Mouse (Mus musculus) testis, postnatal 14 days (tissue): ENCODE measurements at regions not wholly inside any gene's neighbourhood (a gene's known extent, or its start where the extent isn't known, plus 50 kb on each side); places are given as distances from the start of the nearest gene placed in this dataset.

Experiments
- DNase-seq: peaks from one replicate; pipeline ENCODE4 v3.0.0; 2021; ENCODE audit warnings: low spot score

- DNase-seq, result no peak
These were observed 326.2 kb upstream of the Tnp1 start for GRCm38 (mm10) chr1:73341911-73342310.

GRCm38 (mm10) chr1:73337401-73337800, 321.7 kb upstream of the Tnp1 start:
- DNase-seq, result no peak

GRCm38 (mm10) chr1:73309556-73309955, 293.8 kb upstream of the Tnp1 start:
- no peak for DNase-seq

GRCm38 (mm10) chr1:73308420-73308819, 292.7 kb upstream of the Tnp1 start:
- no peak for DNase-seq

- DNase-seq, result no peak
These were observed 291.5 kb upstream of the Tnp1 start for GRCm38 (mm10) chr1:73307194-73307593.

GRCm38 (mm10) chr1:73299978-73300688, 284.4 kb upstream of the Tnp1 start:
- no peak for DNase-seq

- DNase-seq, result no peak
These were observed 269.6 kb upstream of the Tnp1 start for GRCm38 (mm10) chr1:73285342-73285741.

GRCm38 (mm10) chr1:73274480-73274879, 258.8 kb upstream of the Tnp1 start:
- DNase-seq, result no peak

- DNase-seq, result no peak
These were observed 255.2 kb upstream of the Tnp1 start for GRCm38 (mm10) chr1:73270787-73271391.

- DNase-seq, result no peak
These were observed 253.5 kb upstream of the Tnp1 start for GRCm38 (mm10) chr1:73269051-73269755.

GRCm38 (mm10) chr1:73265009-73265408, 249.3 kb upstream of the Tnp1 start:
- no peak for DNase-seq

GRCm38 (mm10) chr1:73264245-73264644, 248.5 kb upstream of the Tnp1 start:
- DNase-seq, result no peak

GRCm38 (mm10) chr1:73259525-73260098, 243.9 kb upstream of the Tnp1 start:
- no peak for DNase-seq

- no peak for DNase-seq
These were observed 241.6 kb upstream of the Tnp1 start for GRCm38 (mm10) chr1:73257263-73257662.

- DNase-seq, result no peak
These were observed 236.2 kb upstream of the Tnp1 start for GRCm38 (mm10) chr1:73251911-73252356.

GRCm38 (mm10) chr1:73244016-73244415, 228.3 kb upstream of the Tnp1 start:
- no peak for DNase-seq

- no peak for DNase-seq
These were observed 226.6 kb upstream of the Tnp1 start for GRCm38 (mm10) chr1:73242290-73242689.

- no peak for DNase-seq
These were observed 221.2 kb upstream of the Tnp1 start for GRCm38 (mm10) chr1:73236867-73237266.

GRCm38 (mm10) chr1:73233636-73234035, 217.9 kb upstream of the Tnp1 start:
- DNase-seq, result no peak

GRCm38 (mm10) chr1:73233041-73233440, 217.3 kb upstream of the Tnp1 start:
- DNase-seq, result no peak

GRCm38 (mm10) chr1:73230611-73231010, 214.9 kb upstream of the Tnp1 start:
- DNase-seq, result no peak

GRCm38 (mm10) chr1:73227246-73227645, 211.5 kb upstream of the Tnp1 start:
- no peak for DNase-seq

GRCm38 (mm10) chr1:73221863-73222262, 206.2 kb upstream of the Tnp1 start:
- no peak for DNase-seq
